Mouse (Mus musculus) testis, postnatal 14 days (tissue): ENCODE measurements around the gene Lrp2.

Experiments used
- DNase-seq: peaks from one replicate; pipeline ENCODE4 v3.0.0; 2021; ENCODE audit warnings: low spot score

Gene Lrp2

DNA sequence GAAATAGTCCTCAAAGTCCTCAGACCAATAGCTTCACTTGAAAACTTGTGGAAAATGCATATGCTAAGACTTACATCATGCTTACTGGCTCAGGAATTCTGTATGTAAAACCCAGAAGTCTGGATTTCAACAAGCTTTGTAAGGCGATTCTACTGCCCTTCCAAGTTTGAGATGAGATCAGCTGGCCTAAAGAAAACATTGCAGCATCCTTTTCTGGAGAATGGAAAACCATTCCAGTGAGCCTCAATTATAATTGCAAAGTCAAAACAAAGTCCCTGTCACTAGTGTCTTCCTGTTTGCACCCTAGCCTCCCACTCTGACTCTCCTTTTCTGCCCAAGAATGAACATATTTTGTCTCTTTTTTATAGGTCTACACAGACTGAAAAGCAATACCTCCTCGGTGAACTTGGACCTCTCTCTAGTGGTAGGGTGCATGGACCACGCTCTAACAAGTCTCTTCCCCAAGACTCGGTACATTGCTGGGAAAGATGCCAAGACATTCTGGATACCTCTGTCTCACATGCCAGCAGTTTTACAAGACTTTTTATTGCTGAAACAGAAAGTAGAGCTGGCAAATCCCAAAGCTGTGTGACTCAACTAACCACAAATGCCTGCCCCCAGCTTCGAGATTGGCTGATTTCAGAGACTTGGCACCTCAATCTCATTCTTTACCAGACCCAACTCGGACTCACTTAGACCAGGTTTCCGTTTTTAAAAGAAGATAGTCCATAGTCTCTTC lies 184.8 kb downstream of the Lrp2 start:
- DNase-seq: no peak

DNA sequence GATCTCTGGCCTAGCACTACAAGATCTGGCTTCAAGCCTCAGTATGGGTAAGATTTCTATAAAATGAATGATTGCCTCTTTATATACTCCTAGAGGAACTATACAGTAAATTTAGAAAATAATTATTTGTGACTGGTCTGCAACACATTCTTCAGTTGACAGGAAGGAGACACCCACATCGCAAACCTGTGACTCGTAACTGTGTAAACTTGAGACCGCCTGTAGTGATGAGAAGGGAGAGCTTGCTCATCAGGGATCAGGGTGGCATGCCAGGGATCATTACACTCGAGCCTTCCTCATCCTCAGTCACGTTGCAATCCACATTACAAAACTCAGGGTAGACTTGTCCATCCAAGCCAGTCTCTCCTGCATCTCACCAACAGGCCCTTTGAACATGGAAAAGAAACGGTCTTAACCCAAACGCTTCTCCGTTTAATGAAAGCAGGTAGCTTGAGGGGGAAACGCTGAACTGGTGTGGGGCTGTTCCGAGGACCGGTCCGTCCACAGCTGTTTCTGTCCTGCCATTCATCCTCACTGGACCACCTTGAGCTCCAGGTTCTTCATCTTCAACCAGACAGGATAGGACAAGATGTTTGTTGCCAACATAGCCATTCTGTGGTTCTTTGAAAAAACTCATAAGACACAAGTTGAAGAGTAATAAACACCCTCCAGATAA lies 189.0 kb downstream of the Lrp2 start:
- DNase-seq: no peak

DNA sequence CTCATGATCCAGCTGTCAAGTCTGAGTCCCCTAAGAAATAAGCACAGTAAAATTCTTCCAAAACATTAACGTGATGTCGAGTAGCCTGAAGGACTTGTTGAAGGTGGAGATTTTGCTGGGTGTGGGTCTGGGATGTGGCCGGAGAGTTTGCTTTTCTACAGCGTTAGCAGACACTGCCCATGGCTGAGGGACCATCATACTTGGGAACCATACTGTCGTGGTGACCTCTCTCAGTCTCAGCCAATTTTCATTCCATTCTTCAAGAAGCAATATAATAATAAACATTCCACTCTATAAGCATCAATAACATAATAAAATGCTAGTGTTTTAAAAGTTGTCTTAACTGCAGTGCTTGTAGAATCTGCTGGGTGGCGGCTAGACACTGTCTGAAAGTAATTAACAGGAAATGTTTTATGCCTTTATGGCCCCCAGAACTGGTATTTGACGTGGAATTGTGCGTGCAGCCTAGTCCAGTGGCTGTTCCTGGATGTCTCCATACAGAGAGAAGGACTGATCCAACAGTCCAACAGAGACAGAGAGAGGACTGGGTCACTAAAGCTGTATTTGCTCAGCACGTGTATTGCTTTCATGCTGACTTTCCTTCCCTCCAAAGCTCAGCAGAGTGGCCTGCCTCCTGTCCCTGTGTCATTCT lies 190.1 kb downstream of the Lrp2 start:
- DNase-seq: no peak

DNA sequence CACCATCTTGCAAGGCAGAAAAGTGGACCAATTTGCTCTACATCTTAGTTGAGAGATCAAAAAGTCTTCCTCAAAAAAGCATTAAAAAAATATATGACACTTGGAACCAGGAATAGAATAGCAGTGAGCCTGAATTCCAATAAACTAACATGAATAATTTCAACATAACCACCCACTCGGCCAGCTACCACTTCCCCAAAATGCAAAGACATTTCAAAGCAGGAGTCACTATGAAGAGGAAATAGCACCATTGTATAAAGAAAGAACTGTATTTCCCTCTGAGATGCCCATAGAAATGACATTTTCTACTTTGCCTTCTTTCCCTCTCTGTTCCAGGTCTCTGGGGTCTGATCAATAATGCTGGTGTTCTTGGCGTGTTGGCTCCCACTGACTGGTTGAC lies 191.9 kb downstream of the Lrp2 start:
- DNase-seq: no peak

DNA sequence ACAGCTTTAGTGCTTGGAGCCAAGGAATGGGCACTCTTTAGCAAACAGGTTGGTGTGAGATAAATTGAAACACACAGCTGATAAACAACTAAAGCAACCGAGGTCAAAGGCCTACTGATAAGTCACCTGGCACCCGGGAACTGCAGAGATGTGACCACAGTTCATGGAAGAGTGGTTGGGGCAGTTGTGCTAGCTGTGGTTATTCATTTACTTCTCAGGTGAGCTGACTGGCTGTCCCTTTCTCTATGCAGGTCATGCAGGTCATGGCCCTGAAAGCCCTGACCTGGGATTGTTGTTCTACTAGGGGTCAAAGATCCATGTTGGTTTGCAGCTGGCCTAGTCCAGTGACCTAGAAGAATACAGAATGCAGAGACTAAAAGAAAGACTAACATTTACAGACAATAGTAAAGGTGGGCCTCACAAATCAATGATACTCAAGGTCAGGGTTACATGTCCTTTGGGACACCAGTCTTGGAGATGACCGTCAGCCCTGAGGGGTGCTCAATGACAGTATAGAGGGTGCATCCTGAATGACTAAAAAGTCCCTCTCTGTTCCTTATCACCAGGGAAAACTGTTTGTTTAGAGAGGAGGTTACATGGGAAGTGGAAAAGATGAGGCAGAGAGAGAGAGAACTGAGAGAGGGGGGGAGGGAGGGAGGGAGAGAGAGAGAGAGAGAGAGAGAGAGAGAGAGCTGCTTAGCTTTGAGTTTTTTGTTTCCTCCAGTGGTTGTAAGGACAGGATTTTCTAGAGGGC lies 199.6 kb downstream of the Lrp2 start:
- DNase-seq: no peak

DNA sequence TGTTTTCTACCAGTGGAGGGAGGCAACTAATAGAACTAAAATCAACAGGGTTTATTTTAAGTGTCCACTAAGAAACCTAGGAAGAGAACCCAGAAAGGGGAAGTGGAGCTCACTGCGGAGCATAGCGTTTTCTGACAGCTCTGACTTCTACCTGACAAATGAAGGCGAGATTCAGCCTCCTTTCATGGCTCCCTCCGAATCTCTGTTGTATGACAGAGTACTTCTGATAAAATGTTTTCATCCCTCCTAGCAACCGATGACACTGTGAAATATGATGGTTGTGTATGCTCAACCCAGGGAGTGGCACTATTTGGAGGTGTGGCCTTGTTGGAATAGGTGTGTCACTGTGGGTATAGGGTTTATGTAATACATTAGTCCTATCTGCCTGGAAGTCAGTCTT lies 203.0 kb downstream of the Lrp2 start:
- DNase-seq: no peak

DNA sequence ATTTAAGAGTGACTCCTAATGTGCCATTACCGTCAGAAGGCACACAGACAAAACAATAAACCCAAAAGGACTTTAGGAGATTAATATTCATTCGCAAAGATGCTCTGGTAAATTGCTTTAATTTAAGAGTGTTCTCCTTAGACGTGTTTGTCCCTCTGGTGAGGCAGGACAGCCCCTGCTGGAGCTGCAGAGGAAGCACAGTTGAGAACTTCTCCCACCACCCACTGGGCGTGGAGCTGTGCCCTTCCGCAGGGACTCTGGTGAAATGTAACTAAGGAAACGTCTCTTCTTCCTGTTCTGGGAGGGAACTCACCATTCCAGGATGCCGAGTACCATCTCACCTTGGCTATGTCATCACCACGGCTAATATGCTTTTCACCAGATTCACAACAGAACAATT lies 204.1 kb downstream of the Lrp2 start:
- no peak for DNase-seq

DNA sequence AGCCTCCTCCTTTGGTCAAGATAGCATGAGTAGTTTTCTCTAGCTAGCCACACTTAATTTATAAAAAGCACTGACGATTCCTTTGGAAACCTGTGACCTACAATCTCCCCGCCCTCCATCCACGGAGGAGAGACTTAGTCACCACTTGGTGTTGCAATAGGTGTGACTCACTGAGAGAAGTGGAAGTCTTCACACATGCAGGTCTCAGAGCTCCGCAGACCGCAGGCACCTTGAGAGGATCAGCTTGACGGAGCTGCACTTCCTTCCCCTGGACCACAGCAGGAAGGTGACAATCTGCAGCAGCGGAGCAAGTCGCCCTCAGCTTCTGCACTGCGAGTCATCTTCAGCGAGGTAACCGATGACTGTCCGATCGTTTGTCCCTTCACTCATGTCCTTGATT lies 205.6 kb downstream of the Lrp2 start, which contains the start of gene Dhrs9:
TSS of gene Dhrs9 (plus strand) at position 165 of the 400 bp plus-strand sequence.
- no peak for DNase-seq

DNA sequence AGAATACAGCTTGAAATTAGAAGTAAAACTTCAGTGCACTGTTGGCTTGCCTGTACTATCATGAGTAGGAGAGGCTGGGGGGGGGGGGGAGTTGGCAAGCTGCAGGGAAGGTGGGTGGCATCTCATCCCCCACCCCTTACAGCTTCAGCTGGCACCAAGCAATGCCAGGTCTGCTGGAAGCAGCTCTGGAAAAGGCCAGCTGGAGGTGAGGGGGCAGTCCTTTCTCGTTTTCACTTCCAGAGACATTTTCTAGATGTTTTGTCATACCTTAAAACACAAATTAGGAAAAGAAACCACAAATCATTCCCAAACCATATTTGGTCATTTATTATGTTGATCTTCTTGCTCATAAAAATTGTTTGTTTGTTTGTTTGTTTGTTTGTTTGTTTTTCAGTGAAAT lies 206.1 kb downstream of the Lrp2 start:
- DNase-seq: no peak

DNA sequence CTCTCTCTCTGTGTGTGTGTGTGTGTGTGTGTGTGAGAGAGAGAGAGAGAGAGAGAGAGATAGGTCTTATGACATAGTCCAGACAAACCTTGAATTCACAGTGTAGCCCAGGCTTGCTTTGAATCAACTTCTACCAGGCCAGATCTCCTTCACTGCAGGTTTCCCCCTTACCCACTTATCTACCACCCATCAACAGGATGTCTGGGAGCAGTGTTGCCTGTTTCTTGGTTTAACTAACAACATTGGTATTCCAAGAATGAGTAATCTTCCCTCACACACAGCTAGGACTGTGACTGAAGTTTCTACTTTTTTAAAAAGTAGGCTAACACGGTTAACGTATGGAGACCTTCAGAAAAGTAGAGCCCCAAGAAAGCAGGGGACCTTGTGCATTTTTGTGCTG lies 209.1 kb downstream of the Lrp2 start:
- no peak for DNase-seq
